Mouse (Mus musculus): Measurements from ENCODE around the gene Celf1. TPM values are rescaled to one million over a fixed set of nuclear protein-coding genes. Genes with fewer than 3 reads are reported as not detected.
A peak's percentile ranks its signal among the peaks of the same experiment; 100 is the strongest.

Gene Celf1
- 29.7 and 33.8 TPM in 2 replicates for total RNA-seq (2012; rRNA removed)
- 50.9 and 52.8 TPM in 2 replicates for total RNA-seq (2014; rRNA removed)
- 67.4 and 69.7 TPM in 2 replicates for polyA plus RNA-seq (2012; ENCODE audit: insufficient read length, low read depth)

DNA sequence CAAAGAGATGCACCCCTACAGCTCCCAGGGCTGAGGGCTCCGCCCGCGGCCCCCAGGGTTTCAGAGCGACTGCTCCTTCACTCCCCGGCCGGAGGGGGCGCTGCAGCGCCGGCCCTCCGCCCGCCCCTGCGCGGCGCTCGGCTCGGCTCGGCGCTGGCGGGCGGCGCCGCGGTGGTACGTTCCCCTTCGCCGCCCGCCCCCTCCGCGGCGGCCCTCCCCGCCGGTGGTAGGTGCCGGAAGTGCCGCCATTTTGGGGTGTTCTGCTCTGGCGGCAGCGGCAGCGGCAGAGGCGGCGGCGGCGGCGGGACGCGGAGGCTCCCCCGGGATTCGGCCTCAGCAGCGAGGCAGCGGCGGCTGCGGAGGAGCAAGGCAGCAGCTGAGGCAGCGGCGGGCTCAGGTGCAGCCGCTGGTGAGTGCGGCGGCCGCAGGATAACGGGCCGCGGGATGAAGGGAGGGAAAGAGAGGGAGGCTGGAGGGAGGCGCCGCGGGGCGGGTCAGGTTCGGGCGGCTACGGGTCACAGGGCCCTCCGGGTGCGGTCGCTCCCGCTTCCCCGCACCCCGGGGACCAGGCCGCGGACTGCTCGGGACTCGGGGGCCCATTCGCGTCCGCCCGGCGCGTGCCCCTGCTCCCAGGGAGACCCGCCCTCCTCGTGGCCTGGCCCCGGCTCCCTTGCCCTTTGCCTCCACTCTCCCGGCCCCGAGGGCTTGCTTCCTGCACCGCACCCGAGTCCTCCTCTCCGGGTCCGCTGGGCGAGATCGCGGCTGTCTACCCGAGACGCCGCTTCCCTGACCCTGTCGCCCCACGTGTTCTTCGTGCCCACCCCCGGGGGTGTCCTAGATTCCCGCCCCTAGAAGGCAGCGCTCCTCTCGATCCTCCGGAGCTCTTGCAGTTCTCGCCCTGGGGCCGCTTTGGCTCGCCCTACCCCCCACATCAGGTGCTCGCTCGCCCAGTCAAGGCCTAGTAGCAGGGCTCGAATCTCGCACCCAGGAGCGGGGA lies at the start of gene Celf1:
Gene Celf1 (plus strand): TSS at position 150 of the 997 bp plus-strand sequence.
- Histone ChIP-seq H3K27me3 (replicated peaks) (no peaks in the 10 kb centered on the region), H3K36me3 (replicated peaks in 1 of 2; ENCODE audit: control insufficient read depth in 1 of 2, insufficient read depth in 1 of 2, low read length in 1 of 2) (peaks cover 3 to 11% of the 10 kb centered on the region in 2 experiments), H3K27ac (ENCODE audit: insufficient read depth, low read depth) (peak within 1 kb of the TSS; percentile 90), H3K79me2 (replicated peaks; ENCODE audit: control insufficient read depth, extremely low read depth, insufficient read depth, poor library complexity, severe bottlenecking) (peaks cover 51% of the 10 kb centered on the region), H3K9me3 (replicated peaks; ENCODE audit: low read length) (no peaks in the 10 kb centered on the region), H3K4me3 (replicated peaks in 1 of 3; ENCODE audit: low read depth in 2 of 3, low read length in 2 of 3, poor library complexity in 1 of 3) (peak within 1 kb of the TSS; percentile 80 to 99 (median 82)), H3K4me2 (ENCODE audit: insufficient read depth, low read depth, poor library complexity, severe bottlenecking) (peak within 1 kb of the TSS; percentile 80), H3K9ac (ENCODE audit: insufficient read depth, low read depth) (peak within 1 kb of the TSS; percentile 95), H3K4me1 (ENCODE audit: control insufficient read depth in 1 of 2, insufficient read depth in 2 of 2) (peaks cover 6 to 43% of the 10 kb centered on the region in 2 experiments)
- dilution Hi-C loops (cut with MboI; ENCODE audit: extremely low pct_ligation_motif_present, extremely low pct_unique_long_range_greater_than_20kb, low sequenced_read_pairs) (no loop called here), in situ Hi-C loops (cut with MboI; ENCODE audit: low pct_ligation_motif_present, low pct_unique_long_range_greater_than_20kb, low sequenced_read_pairs) (no loop called here)
- peak; percentile 77 for DNase-seq (ENCODE audit: extremely low read depth)
- TF ChIP-seq HCFC1 (IDR thresholded peaks at IDR 0.05; ENCODE audit: low read depth, low read length): peak; percentile 57; the same call in 1 of the 2 replicates
- TF ChIP-seq MEF2A (IDR thresholded peaks at IDR 0.05; ENCODE audit: borderline replicate concordance, low read depth, low read length): no peak; the same call in 1 of the 2 replicates
- no peak for TF ChIP-seq ZKSCAN1 (IDR thresholded peaks at IDR 0.05; ENCODE audit: borderline replicate concordance, low read depth, low read length)
- no peak; the same call in 1 of the 2 replicates for TF ChIP-seq USF2 (conservative IDR thresholded peaks at IDR 0.05; ENCODE audit: low read depth, low read length)
- peak; percentile 13 for TF ChIP-seq RAD21 (IDR thresholded peaks at IDR 0.05; ENCODE audit: low read depth, low read length)
- TF ChIP-seq MAFK (IDR thresholded peaks at IDR 0.05; ENCODE audit: insufficient replicate concordance, low read length): no peak
- peak; percentile 69 for TF ChIP-seq CHD2 (IDR thresholded peaks at IDR 0.05; ENCODE audit: low read length)
- no peak; the same call in 1 of the 2 replicates for TF ChIP-seq CHD1 (IDR thresholded peaks at IDR 0.05; ENCODE audit: low read depth, low read length)
- TF ChIP-seq ETS1 (conservative IDR thresholded peaks at IDR 0.05; ENCODE audit: low read depth, low read length): no peak
- peak; percentile 86 for TF ChIP-seq UBTF (IDR thresholded peaks at IDR 0.05; ENCODE audit: low read depth, low read length)
- TF ChIP-seq TBP (conservative IDR thresholded peaks at IDR 0.05; ENCODE audit: low read depth, low read length): no peak
- TF ChIP-seq ZC3H11A (IDR thresholded peaks at IDR 0.05; ENCODE audit: low read depth, low read length): no peak
- TF ChIP-seq CTCF (conservative IDR thresholded peaks at IDR 0.05 in 1 of 2, IDR thresholded peaks at IDR 0.05 in 1 of 2; ENCODE audit: low read depth in 2 of 2, low read length in 2 of 2): peak in 1 of 2 experiments; percentile 75; a peak in 2 of 4 replicates
- no peak for TF ChIP-seq E2F4 (IDR thresholded peaks at IDR 0.05; ENCODE audit: insufficient replicate concordance, low read depth, low read length)
- no peak for TF ChIP-seq JUN (IDR thresholded peaks at IDR 0.05; ENCODE audit: insufficient read depth, low read depth, low read length)
- no peak for TF ChIP-seq ZMIZ1 (IDR thresholded peaks at IDR 0.05; ENCODE audit: low read depth, low read length)
- peak; percentile 82; the same call in 1 of the 2 replicates for TF ChIP-seq MYC (IDR thresholded peaks at IDR 0.05; ENCODE audit: low read depth, low read length)
- TF ChIP-seq TCF12 (IDR thresholded peaks at IDR 0.05; ENCODE audit: low read depth, low read length): peak; percentile 56; the same call in 1 of the 2 replicates
- TF ChIP-seq ZNF384 (IDR thresholded peaks at IDR 0.05; ENCODE audit: low read depth, low read length): no peak
- TF ChIP-seq SMC3 (IDR thresholded peaks at IDR 0.05; ENCODE audit: low read depth, low read length): no peak
- TF ChIP-seq MAX (IDR thresholded peaks at IDR 0.05; ENCODE audit: low read length): peak; percentile 66
- TF ChIP-seq PAX5 (IDR thresholded peaks at IDR 0.05; ENCODE audit: low read length): no peak
- peak; percentile 7; the same call in 1 of the 2 replicates for TF ChIP-seq IRF4 (IDR thresholded peaks at IDR 0.05; ENCODE audit: low read depth, low read length)
- TF ChIP-seq EP300 (IDR thresholded peaks at IDR 0.05; ENCODE audit: low read length): no peak
- peak; percentile 74 for TF ChIP-seq NRF1 (IDR thresholded peaks at IDR 0.05; ENCODE audit: low read depth, low read length)
- peak; percentile 68 for TF ChIP-seq SIN3A (IDR thresholded peaks at IDR 0.05; ENCODE audit: low read length)
- TF ChIP-seq KAT2A (IDR thresholded peaks at IDR 0.05; ENCODE audit: insufficient replicate concordance, low read length): no peak
- TF ChIP-seq RCOR1 (conservative IDR thresholded peaks at IDR 0.05; ENCODE audit: low read depth, low read length): no peak
- TF ChIP-seq USF1 (IDR thresholded peaks at IDR 0.05; ENCODE audit: low read depth, low read length): peak; percentile 34
- peak; percentile 22; the same call in 1 of the 2 replicates for TF ChIP-seq MAZ (IDR thresholded peaks at IDR 0.05; ENCODE audit: low read depth, low read length)
- TF ChIP-seq JUND (conservative IDR thresholded peaks at IDR 0.05; ENCODE audit: low read depth, low read length): no peak
- peak; percentile 94; the same call in 1 of the 2 replicates for TF ChIP-seq MXI1 (IDR thresholded peaks at IDR 0.05; ENCODE audit: low read depth, low read length)
- TF ChIP-seq GABPA (IDR thresholded peaks at IDR 0.05; ENCODE audit: insufficient replicate concordance, low read depth, low read length): no peak
- TF ChIP-seq ELF1 (IDR thresholded peaks at IDR 0.05; ENCODE audit: low read depth, low read length): peak; percentile 72
- peak; percentile 66; the same call in 1 of the 2 replicates for TF ChIP-seq POLR2A (IDR thresholded peaks at IDR 0.05; ENCODE audit: low read depth, low read length)
- TF ChIP-seq NELFE (IDR thresholded peaks at IDR 0.05; ENCODE audit: low read depth, low read length): peak; percentile 63
- TF ChIP-seq BHLHE40 (IDR thresholded peaks at IDR 0.05; ENCODE audit: low read depth, low read length): no peak
